Mouse (Mus musculus): ENCODE results near the gene Ascc1.

Gene Ascc1

DNA sequence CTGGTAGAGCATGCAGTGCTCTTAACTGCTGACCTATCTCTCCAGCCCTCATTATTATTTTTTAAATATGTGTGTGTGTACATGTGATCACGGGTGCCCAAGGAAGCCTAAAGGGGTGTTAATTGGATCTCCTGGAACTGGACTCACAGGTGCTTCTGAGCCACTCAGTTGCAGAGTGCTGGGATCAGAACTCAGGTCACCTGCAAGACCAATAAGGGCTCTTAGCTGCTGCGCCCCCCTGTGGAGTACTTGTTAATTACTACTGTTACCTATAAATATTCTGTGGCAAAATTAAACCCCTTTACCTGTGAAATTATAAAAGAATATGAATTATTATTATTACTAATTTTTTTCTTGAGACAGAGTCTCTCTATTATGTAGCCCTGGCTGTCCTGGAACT, 2.7 kb downstream of the Ascc1 start:
- in situ Hi-C loops (cut with MboI; ENCODE audit: unreplicated experiment in 2 of 2), result loop anchor here in 1 of 2 experiments (5.0 kb wide), 1 partner anchor 113 kb away; no protein-coding TSS in a partner anchor

DNA sequence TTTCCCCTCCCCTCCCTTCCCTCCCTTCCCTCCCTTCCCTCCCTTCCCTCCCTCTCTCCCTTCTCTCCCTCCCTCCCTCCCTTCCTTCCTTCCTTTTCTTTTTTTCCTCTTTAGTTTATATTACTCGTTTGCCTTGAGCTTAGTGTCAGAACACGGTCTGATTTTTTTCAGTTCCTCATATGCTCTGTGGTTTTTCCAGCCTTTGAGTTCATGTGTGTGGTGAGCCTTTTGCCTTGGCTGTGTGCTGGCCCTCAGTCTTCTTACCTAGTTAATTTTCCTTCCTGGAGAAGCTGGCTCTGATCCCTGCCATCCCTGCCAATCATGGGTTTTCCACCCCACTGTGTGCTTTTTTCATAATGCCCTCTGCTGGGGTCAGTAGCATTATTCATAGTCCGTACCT, 6.5 kb downstream of the Ascc1 start:
- in situ Hi-C loops (cut with MboI; ENCODE audit: unreplicated experiment in 2 of 2), result loop anchor here in 1 of 2 experiments (5.0 kb wide), 1 partner anchor 117 kb away; no protein-coding TSS in a partner anchor

DNA sequence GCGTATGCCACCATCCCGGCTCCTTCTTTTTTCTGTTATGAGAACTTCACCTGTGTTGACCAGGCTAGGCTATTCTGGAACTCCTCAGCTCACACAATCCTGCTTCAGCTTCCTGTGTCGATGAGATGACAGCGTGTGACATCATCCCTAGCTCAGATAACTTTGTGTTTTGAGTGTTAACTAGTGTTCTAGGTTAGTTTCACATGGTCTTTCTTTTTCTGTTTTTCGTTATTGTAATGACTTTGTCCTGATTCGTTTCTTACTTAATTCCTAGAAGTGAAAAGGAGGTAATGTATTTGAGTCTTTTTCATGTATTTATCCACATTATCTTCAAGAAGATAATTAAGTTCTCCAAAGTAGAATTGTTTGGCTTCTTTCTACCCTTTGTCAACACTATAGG, 13.6 kb downstream of the Ascc1 start:
- in situ Hi-C loops (cut with MboI; ENCODE audit: unreplicated experiment in 2 of 2), result loop anchor here in 1 of 2 experiments (10.0 kb wide), 1 partner anchor 129 kb away; no protein-coding TSS in a partner anchor

DNA sequence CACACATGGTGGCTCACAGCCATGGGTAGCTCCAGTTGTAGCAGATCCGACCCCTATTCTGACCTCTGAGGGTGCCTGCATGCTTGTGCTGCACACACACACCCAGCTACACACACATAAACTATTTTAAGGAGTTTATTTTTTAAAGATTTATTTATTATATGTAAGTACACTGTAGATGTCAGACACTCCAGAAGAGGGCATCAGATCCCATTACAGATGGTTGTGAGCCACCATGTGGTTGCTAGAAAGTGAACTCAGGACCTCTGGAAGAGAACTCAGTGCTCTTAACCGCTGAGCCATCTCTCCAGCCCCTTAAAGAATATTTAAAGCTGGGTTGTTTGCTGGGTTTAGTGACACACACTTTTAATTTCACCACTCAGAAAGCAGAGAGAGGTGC, 16.7 kb downstream of the Ascc1 start:
- in situ Hi-C loops (cut with MboI; ENCODE audit: unreplicated experiment in 2 of 2), result loop anchor here in 1 of 2 experiments (10.0 kb wide), 1 partner anchor 126 kb away; no protein-coding TSS in a partner anchor

DNA sequence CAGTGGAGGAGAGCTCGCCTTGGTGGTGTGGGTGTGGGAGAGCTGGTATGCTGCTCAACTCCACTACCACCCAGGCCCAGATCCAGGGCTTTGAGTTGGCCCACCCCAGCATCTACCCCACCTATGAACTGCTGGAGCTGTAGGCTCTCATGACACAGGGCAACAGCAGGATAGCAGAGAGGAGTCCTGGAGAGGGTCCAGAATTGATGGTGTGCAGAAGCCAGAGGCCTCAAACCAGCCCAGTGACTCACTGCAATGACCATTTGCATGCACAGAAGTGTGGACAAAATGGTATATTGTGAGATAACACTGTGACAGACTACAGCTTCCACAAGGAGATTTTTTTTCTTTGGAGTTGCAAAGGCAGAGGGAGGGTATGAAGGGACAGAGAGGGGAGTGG, 21.1 kb downstream of the Ascc1 start:
- in situ Hi-C loops (cut with MboI; ENCODE audit: unreplicated experiment in 2 of 2), result no loop called here

DNA sequence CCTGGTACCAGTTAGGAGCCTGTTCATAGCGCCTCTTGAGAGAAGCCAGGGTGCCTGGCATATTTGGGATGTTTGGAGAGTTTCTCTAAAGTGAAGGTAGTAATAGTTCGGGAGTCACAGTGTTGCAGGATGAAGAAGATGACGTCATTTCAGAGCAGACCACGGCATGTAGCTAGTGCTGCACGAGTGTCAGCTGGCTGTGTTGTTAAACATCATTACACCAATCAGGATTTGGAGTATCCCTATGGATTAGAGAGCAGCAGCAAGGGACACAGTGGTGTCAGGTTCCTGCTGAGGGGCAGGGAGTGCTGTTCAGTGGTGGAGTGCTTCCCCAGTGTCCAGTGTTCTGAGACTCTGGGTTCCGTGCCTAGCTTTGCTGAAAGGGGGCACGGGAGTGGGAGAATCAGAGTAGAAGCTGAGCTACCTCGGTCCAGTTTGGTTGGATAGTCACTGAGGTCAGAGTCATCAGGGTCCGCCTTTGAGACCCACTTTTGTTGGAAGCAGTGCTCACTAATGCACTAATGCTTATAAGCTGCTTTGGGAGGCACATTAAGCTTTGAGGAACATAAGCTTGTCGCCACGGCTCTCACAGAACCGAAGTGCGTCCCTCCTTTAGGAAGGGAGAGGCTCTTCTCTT, 24.3 kb downstream of the Ascc1 start:
- in situ Hi-C loops (cut with MboI; ENCODE audit: unreplicated experiment in 2 of 2), result no loop called here

DNA sequence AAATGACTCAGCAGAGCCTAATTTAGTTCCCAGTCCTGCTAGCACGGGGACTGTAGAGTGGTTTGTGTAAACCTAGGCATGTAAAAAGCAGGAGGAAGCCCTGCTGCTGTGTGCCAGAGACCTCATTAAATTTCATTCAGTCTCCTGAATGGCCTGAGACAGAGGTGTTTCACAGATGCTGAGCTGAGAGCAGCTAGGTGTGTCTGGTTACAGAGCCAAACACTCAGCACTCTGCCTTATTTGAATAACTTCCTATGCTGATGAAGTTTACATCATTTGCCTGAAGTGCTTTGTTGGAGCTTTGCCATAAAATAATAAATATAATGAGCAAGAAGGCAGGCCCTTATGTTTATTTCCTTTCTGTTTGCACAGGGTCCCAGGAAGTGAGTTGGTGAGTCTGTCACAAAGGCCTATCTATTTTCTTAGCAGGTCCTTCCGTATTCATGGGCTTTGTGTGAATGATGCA, 25.0 kb downstream of the Ascc1 start:
- in situ Hi-C loops (cut with MboI; ENCODE audit: unreplicated experiment in 2 of 2), result no loop called here

DNA sequence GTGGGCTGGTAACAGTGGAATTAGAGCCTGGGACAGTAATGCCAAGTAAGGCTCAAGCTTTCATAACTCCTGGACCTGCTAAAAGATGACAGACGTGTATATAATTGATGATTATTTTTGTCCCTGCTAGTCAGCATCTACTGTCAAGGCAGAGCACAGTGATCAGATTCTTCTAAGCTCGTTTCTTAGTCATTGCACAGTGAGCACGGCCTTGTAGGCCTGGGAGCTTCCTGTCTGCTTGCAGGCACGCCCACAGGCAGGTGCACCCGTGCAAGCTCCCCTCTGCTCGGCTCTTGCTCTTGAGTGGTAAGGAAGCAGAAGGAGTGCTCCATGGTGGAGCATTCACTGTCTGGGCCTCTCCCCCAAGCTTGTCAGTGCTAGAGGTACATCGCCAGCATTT, 25.6 kb downstream of the Ascc1 start:
- in situ Hi-C loops (cut with MboI; ENCODE audit: unreplicated experiment in 2 of 2), result no loop called here

DNA sequence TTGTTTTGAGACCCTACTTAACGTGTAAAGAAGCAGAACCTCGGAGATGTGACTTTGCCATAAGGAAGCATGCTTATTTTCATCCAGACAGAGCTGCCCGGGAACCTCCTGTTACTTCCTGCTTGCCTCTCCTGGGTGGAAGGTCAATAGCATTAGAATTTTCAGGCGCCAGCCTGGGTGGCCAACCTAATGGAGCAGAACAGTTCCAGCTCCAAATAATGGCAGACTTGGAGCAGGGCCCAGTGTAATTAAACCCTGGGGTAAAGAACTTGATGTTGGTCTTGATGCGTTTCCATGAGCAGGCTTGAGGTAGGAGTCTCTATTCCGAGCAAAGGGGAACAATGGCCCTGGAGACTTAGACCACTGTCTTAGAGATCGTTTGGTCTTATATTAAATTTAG, 26.4 kb downstream of the Ascc1 start:
- in situ Hi-C loops (cut with MboI; ENCODE audit: unreplicated experiment in 2 of 2), result no loop called here

DNA sequence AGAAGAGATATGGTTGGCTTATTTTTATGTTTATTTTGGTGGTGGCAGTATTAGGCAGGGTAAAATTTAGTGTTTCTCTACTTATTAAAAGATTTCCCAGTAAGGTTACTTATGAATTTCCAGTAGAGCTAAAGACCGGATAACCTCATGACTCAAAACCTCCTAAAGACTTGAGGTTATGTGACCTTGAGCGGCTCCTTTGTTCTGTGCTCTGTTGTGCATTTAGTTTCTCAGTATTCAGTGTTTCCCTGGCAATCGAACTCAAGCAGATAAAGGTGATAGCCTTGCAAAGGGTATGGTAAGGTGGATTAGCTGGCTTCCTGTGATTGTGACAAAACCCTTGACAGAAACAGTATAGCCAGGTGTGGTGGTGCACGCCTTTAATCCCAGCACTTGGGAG, 26.8 kb downstream of the Ascc1 start:
- in situ Hi-C loops (cut with MboI; ENCODE audit: unreplicated experiment in 2 of 2), result no loop called here

DNA sequence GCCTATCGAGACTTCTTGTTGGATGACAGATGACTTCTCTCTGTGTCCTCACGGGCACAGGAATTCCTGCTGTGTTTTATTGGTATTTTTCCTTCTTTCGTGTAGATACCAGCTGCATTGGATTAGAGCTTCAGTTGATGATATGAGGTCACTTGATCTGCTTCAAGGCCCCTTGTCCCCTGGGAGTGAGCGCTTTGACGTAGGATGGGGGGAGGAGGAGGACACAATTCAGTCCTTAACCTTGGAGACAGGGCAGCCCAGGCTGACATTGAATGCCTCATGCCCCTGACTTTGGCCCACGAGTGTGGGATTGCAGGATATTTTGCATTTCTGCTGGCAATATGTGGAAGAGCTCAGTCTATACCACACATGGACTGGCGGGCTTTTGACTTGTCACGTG, 29.0 kb downstream of the Ascc1 start:
- in situ Hi-C loops (cut with MboI; ENCODE audit: unreplicated experiment in 2 of 2), result no loop called here

DNA sequence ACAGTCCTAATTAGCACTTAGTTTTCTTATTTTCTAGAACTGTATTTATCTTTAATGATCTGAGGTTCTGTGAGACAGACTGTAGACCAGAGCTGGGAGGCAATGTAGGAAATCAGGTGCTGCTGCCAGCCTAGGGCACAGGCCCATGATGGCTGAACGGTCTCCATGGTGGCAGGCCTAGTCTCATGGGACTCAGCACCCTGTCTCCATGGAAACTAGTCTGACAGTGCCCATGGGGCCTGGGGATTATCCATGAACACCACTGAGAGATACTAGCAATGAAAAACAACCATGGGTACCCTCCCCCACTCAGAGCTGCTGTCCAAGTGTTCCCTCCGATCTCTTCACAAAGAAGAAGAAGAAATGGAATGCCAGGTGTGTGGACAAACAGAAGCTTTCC, 29.4 kb downstream of the Ascc1 start:
- in situ Hi-C loops (cut with MboI; ENCODE audit: unreplicated experiment in 2 of 2), result no loop called here

DNA sequence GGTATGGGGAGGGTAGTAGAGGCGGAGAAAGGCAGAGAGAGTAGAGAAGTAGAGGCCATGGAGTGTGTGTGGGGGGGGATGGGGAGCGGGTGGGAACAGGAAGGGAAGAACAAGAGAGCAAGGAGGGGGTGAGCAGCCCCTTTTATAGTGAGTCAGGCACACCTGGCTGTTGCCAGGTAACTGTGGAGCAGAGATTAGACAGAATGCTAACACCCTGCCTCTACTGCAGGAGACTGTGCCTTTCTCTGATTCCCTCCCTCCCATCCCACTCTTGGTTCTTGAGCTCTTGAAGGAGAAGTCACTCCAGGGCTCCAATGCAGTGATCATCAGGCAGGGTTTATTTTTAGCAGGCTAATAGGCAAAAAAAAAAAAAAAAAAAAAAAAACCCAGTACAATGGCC, 30.0 kb downstream of the Ascc1 start:
- in situ Hi-C loops (cut with MboI; ENCODE audit: unreplicated experiment in 2 of 2), result no loop called here

DNA sequence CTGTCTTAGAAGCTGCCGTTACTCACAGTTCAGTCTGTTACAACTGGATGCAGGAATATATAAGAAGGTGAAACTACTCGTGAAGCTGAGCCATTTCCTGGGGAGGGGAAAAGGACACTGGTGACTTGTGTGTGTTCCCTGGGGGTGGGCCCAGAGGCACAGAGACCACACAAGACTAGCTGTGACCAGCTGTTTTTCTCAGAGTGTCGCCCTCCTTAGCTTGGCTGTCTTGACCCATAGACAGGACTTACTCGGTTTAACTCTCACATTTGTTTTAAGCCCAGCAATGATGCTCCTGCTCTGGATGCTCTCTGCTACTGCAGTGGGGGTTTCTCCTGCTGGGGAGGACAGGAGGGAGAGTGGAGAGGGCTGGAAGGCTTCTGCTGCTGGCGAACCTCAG, 30.5 kb downstream of the Ascc1 start:
- in situ Hi-C loops (cut with MboI; ENCODE audit: unreplicated experiment in 2 of 2), result no loop called here

DNA sequence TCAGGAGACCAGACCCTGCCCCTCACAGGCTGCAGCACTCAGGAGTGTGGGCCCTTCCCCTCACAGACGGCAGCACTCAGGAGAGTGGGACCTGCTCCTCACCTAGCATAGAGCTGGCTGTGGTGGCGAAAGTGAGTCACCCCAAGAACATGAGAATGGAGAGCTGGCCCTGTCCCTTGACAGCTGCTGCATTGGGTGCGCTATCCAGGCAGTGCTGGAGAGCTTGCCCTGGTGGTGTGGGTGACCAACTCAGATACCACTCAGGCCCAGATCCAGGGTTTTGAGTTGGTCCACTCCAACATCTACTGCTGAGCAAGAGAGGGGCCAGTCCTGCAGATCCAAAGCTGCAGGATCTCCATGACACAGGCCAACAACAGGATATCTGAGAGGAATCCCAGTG, 32.0 kb downstream of the Ascc1 start:
- in situ Hi-C loops (cut with MboI; ENCODE audit: unreplicated experiment in 2 of 2), result no loop called here

DNA sequence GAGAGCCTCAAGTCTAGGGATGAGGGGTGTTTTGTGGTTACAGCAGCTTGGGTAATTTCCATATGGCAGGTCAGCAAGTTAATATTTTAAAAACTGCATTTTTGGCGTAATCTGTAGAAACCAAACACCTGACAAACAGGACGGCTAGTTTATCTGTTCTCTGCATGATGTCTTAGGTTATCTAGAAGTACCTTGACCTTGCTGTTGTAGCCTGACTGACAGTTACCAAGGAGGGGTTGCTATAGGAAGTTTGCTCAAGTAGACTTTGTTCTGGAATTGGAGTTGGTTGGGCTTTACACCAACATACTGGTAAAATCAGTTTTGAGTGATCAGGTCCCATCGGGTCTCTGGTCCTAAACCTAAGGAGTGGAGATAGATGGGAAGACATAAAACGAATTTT, 33.1 kb downstream of the Ascc1 start:
- in situ Hi-C loops (cut with MboI; ENCODE audit: unreplicated experiment in 2 of 2), result no loop called here

DNA sequence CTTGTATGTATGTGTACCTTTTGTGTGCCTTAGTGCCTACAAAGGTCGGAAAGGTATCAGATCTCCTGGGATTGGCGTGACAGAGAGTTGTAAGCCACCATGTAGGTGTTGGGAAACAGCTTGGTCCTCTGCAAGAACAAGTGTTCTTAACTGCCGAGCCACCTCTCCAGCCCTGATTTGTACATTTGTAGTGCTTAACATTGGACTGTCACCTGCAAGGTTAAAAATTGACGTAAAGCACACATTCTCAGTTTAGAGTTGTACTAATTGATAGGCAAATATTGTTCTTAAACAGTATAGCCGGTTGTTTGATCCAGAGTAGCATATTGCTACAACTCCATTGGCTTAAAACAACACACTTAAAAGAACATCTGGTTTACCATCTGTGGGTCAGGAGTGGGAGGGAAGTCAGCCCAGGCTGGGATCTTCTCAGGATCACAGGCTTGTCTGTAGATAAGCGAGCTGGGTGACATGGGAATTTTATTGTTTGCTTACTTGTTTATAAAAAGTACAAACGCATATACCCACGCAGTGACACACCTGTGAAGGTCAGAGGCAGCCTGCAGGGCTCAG, 39.8 kb downstream of the Ascc1 start:
- in situ Hi-C loops (cut with MboI; ENCODE audit: unreplicated experiment in 2 of 2), result no loop called here

DNA sequence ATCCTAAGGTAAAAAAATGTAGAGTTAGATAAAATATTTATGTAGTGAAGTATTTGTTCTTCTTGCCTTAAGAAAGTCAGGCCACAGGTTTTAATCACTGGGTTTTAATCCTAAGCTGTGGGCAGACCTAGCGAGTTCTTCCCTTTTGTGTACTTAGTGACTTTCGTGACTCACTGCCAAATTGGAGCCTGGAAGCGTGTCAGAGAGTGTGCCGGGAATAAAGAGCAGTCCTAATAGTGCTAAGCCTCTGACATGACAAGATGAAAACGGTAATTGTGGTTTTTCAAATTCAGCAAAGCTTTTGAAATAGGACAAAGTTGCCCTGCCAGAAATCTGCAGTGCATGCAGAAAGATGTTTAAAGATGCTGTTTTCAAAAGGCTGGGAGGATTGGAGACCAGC, 44.1 kb downstream of the Ascc1 start:
- in situ Hi-C loops (cut with MboI; ENCODE audit: unreplicated experiment in 2 of 2), result no loop called here

DNA sequence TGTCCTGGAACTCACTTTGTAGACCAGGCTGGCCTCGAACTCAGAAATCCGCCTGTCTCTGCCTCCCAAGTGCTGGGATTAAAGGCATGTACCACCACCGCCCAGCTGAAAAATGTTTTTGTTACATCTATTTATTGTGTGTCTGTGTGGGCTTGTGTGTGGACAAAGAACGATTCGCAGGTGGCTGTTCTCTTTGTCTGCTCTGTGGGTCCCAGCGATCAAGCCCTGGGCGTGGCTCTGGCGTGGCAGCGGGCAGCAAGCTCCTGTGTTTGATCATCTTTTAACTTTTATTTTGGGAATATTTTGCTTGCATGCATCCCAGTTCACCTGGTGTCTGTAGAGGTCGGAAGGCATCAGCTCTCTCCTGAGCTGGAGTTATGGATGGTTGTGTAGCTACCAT, 48.0 kb downstream of the Ascc1 start:
- in situ Hi-C loops (cut with MboI; ENCODE audit: unreplicated experiment in 2 of 2), result no loop called here

DNA sequence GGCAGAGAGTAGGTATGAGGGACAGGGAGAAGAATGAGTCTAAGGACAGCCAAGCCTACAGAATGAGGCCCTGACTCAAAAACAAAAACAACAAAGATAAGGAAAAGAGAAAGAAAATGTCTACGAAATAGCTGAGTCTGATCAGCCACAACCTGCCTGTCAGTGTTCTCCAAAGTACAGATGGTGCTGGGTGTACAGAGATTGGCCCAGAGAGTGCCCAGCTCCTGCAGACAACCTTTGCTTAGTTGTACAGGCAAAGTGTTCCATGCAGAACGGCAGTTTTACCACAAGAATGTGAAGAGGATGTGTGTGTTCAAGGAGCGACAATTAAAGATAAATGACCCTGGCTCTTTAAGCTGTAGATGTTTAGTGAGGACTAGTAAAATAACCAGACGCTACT, 50.5 kb downstream of the Ascc1 start:
- in situ Hi-C loops (cut with MboI; ENCODE audit: unreplicated experiment in 2 of 2), result no loop called here

DNA sequence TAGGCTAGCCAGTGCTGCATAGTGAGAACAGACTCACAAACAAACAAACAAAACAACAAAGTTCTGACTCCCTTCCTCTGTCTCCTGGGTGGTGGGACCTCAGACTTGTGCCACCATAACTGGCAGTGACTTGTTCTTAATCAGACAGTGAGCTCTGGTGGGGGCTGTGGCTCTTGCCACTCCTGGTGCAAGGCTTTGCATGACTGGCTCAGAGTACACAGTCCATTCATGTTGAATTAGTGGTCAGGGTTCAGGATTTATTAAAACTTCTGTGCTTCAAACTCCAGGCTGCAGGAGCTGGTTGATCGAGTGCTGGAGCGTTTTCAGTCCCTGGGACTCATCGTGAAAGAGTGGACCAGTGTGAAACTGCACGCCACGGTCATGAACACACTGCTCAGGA, 59.6 kb downstream of the Ascc1 start:
- in situ Hi-C loops (cut with MboI; ENCODE audit: unreplicated experiment in 2 of 2), result no loop called here

DNA sequence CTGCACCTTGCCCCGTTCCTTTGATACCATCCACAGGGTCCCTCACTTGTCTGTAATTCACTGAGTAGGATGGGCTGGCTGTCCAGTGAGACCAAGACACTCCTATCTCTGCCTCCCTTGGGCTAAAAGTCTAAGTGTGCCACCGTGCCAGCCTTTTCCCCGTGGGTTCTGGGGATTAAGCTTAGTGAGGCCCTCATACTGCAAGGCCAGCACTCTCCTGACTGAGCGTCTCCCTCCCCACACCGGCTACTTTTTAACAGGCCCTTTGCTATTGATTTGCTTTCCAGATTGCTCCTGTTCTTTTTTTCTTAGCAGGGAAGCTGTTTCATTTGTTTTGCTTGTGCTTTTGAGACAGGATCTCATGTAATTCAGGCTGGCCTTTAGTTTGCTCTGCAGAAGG, 60.3 kb downstream of the Ascc1 start:
- in situ Hi-C loops (cut with MboI; ENCODE audit: unreplicated experiment in 2 of 2), result no loop called here
